Mouse (Mus musculus): ENCODE measurements around the gene Mchr1. TPM values are rescaled to one million over a fixed set of nuclear protein-coding genes. Genes with fewer than 3 reads are reported as not detected.
"Not testable (repeated sequence)": the region's sequence is repeated elsewhere in the genome, so short reads cannot be mapped to it uniquely, and the experiment has no call there.

Gene Mchr1
- polyA plus RNA-seq, 1 experiment from 2014 or later = 3.3 TPM

DNA sequence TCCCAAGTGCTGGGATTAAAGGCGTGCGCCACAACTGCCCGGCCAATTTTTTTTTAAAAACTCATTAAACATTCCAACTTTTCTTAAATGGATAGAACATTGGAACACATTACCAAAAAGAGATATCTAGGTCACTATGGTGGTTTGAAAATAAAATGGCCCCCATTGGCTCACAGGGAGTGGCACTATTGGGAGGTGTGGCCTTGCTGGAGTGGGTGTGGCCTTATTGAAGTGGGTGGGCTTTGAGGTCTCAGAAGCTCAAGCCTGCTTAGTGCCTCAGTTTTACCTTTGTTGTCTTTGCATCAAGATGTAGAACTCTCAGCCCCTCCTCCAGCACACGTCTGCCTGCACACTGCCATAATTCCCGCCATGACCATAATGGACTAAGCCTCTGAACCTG lies 32.8 kb upstream of the Mchr1 start:
- Histone ChIP-seq H3K4me2 (replicated peaks; ENCODE audit: low read depth, low read length) (no peak overlapping the region), H3K27ac (ENCODE audit: low read length) (no peak overlapping the region), H3K9me3 (ENCODE audit: low read length) (no peaks in the 10 kb centered on the region), H3K36me3 (ENCODE audit: insufficient read depth, low read length) (no peaks in the 10 kb centered on the region), H3K4me3 (ENCODE audit: low read depth, low read length) (no peak overlapping the region), H3K9ac (replicated peaks; ENCODE audit: low read depth) (no peak overlapping the region), H3K27me3 (replicated peaks; ENCODE audit: insufficient read depth, low read length) (no peaks in the 10 kb centered on the region), H3K4me1 (ENCODE audit: insufficient read depth, low read depth, low read length) (no peaks in the 10 kb centered on the region)
- ATAC-seq = no peak
- 91% methylated on average over 5 of the region's 5 CpGs for WGBS
- DNase-seq (ENCODE audit: low spot score) = no peak
- TF ChIP-seq EP300 (IDR thresholded peaks at IDR 0.05) (no peak), CTCF (IDR thresholded peaks at IDR 0.05) (no peak)

DNA sequence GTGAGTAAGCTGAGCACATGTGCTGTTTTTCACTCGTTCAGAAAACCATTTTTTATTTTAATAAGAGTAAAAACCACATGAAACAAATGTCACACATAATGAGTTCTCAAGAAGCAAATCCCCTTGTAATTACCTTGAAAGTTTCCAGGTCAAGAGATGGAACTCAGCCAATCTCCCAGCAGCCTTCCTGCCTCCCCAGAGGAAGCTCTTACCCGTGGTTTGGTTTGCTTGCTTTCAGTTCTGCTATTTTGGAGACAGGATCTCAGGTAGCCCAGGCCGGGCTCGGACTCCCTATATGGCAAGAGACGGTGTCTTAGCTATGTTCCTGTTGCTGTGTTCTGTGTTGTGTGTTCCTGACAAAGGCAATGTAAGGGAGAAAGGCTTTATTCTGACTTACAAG lies 24.8 kb upstream of the Mchr1 start:
- no peaks in the 10 kb centered on the region for H3K36me3 ChIP-seq (ENCODE audit: insufficient read depth, low read length)
- H3K4me3 ChIP-seq (ENCODE audit: low read depth, low read length) = no peak overlapping the region
- H3K9ac ChIP-seq (replicated peaks; ENCODE audit: low read depth) = no peak overlapping the region
- no peaks in the 10 kb centered on the region for H3K4me1 ChIP-seq (ENCODE audit: insufficient read depth, low read depth, low read length)
- H3K27me3 ChIP-seq (replicated peaks; ENCODE audit: insufficient read depth, low read length) = no peaks in the 10 kb centered on the region
- H3K4me2 ChIP-seq (replicated peaks; ENCODE audit: low read depth, low read length) = no peak overlapping the region
- WGBS = 58% methylated on average over 5 of the region's 5 CpGs
- no peak overlapping the region for H3K27ac ChIP-seq (ENCODE audit: low read length)
- TF ChIP-seq CTCF (IDR thresholded peaks at IDR 0.05) (no peak), EP300 (IDR thresholded peaks at IDR 0.05) (no peak)
- no peaks in the 10 kb centered on the region for H3K9me3 ChIP-seq (ENCODE audit: low read length)
- ATAC-seq (no peak), DNase-seq (ENCODE audit: low spot score) (no peak)

DNA sequence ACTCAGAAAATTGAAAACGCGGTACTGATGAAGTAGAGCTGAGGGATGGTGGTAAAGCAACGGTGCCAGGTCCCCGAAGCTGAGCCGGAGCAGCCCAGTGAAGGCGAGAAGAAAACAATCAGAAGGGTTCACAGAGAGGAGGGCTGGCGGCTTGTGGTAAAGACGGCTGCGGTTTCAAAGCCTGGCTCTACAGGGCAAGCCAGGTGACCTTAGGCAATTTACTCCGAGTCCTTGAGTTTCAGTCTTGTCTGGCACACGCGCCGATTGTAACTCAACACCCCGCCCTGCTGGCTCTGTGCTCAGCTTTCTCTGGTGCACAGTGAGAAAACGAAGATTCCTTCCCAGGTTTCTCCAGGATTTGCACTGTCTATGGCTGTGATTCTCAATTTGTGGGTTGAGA lies 22.3 kb upstream of the Mchr1 start:
- no peaks in the 10 kb centered on the region for H3K27me3 ChIP-seq (replicated peaks; ENCODE audit: insufficient read depth, low read length)
- ATAC-seq (peak; percentile 28; the same call in 1 of the 2 replicates), DNase-seq (ENCODE audit: low spot score) (peak; percentile 40)
- H3K4me2 ChIP-seq (replicated peaks; ENCODE audit: low read depth, low read length) = 0 out of 2 replicates have a peak overlapping the region, but pooled peaks have one; percentile 19
- no peaks in the 10 kb centered on the region for H3K9me3 ChIP-seq (ENCODE audit: low read length)
- no peaks in the 10 kb centered on the region for H3K4me1 ChIP-seq (ENCODE audit: insufficient read depth, low read depth, low read length)
- H3K36me3 ChIP-seq (ENCODE audit: insufficient read depth, low read length) = no peaks in the 10 kb centered on the region
- H3K9ac ChIP-seq (replicated peaks; ENCODE audit: low read depth) = no peak overlapping the region
- 28% methylated on average over 15 of the region's 15 CpGs for WGBS
- TF ChIP-seq CTCF (IDR thresholded peaks at IDR 0.05) = no peak
- no peak for TF ChIP-seq EP300 (IDR thresholded peaks at IDR 0.05)
- no peak overlapping the region for H3K4me3 ChIP-seq (ENCODE audit: low read depth, low read length)
- no peak overlapping the region for H3K27ac ChIP-seq (ENCODE audit: low read length)

DNA sequence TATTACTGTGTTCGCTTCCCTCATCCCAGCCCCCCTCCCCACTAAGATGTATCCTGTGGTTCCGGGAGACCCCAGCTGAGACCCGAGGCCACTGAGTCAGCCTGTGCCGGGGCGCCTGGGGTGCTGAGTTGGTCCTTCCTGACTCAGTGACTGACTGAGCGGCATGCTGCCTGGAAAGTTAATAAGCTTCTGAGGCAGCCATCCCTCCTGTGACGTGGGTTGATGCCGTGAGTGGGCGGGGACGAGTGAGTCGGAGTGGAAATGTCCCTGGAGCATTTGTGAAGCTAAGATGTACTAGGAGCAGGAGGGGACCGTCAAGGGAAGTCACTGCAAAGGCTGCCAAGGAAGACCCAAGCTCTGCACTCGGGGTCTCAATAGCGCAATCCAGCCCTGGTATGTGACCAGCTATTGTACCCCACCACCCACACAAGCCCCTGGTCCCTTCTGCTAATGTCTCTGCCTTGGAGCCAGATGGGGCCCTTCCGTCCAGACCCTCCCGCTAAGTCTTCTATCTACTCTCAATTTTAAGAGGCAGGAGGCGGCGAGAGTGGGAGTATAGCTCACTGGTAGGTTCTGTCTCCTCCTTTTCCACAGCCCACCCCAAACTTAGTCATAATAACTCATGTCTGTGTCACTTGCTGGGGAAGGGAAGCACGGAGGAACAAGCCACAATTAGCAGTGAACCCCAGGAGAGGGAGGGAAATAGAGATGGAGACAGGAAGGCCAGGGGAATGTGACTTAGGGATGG lies 18.2 kb upstream of the Mchr1 start:
- Histone ChIP-seq H3K4me3 (ENCODE audit: low read depth, low read length) (no peak overlapping the region), H3K36me3 (ENCODE audit: insufficient read depth, low read length) (no peaks in the 10 kb centered on the region), H3K27me3 (replicated peaks; ENCODE audit: insufficient read depth, low read length) (no peaks in the 10 kb centered on the region), H3K9ac (replicated peaks; ENCODE audit: low read depth) (no peak overlapping the region), H3K4me2 (replicated peaks; ENCODE audit: low read depth, low read length) (no peak overlapping the region), H3K4me1 (ENCODE audit: insufficient read depth, low read depth, low read length) (no peaks in the 10 kb centered on the region), H3K9me3 (ENCODE audit: low read length) (no peaks in the 10 kb centered on the region), H3K27ac (ENCODE audit: low read length) (no peak overlapping the region)
- TF ChIP-seq CTCF (IDR thresholded peaks at IDR 0.05) = no peak
- ATAC-seq = no peak
- DNase-seq (ENCODE audit: low spot score) = no peak
- 78% methylated on average over 19 of the region's 19 CpGs for WGBS

DNA sequence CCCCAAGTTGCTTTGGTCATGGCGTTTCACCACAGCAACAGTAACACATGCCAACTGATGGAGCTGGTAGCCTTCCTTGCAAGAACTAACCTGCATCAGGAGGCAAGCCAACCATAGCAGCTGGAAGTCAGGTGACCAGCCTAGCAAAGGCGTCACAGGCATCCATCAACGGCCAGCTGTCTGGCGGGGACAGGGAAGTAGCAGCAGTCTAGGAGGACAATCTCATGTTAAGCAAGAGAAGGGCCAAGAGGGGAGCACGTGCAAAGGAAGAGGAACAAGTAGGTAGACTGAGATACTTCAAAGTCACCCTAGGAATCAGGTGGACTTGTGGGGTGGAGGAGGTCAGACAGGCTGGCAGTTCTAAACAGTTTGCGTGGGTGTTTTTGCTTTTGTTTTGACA lies 16.2 kb upstream of the Mchr1 start:
- H3K27ac ChIP-seq (ENCODE audit: low read length) = no peak overlapping the region
- WGBS = 47% methylated on average over 6 of the region's 6 CpGs

DNA sequence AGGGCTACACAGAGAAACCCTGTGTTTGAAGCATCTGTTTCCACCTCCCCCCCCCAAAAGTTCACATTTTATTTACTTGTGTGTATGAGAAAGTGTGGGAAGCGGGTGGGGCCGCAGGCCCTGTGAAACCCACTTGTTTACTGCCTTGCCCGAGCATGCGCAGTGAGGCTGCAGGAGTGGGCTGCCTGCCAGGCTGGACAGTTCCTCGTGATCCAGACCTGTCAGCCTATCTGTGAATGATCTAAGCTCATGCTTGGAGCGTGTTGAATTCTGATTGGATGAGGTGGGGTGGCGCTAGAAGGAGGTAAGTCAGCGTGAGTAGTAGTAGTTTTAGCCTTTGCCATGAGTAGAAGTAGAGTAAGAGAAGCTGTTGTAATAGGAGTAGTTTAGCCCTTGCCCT lies 15.2 kb upstream of the Mchr1 start:
- H3K9me3 ChIP-seq (ENCODE audit: low read length); H3K27me3 ChIP-seq (replicated peaks; ENCODE audit: insufficient read depth, low read length); DNase-seq (ENCODE audit: low spot score); ATAC-seq; H3K4me3 ChIP-seq (ENCODE audit: low read depth, low read length); H3K36me3 ChIP-seq (ENCODE audit: insufficient read depth, low read length); H3K4me1 ChIP-seq (ENCODE audit: insufficient read depth, low read depth, low read length); H3K27ac ChIP-seq (ENCODE audit: low read length); H3K9ac ChIP-seq (replicated peaks; ENCODE audit: low read depth); H3K4me2 ChIP-seq (replicated peaks; ENCODE audit: low read depth, low read length): not testable (repeated sequence)
- WGBS = 57% methylated on average over 8 of the region's 8 CpGs

More for the DNA sequence above, 16.2 kb upstream of the Mchr1 start:
- Histone ChIP-seq H3K4me3 (ENCODE audit: low read depth, low read length) (no peak overlapping the region), H3K9me3 (ENCODE audit: low read length) (no peaks in the 10 kb centered on the region), H3K9ac (replicated peaks; ENCODE audit: low read depth) (no peak overlapping the region), H3K36me3 (ENCODE audit: insufficient read depth, low read length) (no peaks in the 10 kb centered on the region), H3K27me3 (replicated peaks; ENCODE audit: insufficient read depth, low read length) (no peaks in the 10 kb centered on the region), H3K4me2 (replicated peaks; ENCODE audit: low read depth, low read length) (no peak overlapping the region), H3K4me1 (ENCODE audit: insufficient read depth, low read depth, low read length) (no peaks in the 10 kb centered on the region)
- ATAC-seq (no peak), DNase-seq (ENCODE audit: low spot score) (peak; percentile 18)
- TF ChIP-seq CTCF (IDR thresholded peaks at IDR 0.05) = no peak
- TF ChIP-seq EP300 (IDR thresholded peaks at IDR 0.05) = no peak

DNA sequence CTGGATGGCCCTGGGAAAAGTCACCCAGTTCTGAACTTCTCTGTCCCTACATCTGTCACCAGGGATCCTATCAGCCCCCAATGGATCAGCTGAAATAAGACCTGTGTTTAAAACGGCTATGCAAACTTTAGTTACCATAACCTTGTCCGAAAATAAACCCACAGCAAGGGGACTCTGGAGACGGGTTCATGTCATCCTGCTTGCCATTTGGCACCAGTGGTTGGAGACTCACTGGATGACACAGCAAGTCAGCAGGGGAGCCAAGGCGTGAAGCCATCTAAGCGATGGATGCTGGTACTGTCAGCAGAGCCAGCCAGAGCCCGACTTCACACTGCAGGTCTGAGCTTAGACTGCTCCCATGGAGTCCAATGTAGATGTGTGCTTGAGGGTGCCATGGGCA lies 13.9 kb upstream of the Mchr1 start:
- Histone ChIP-seq H3K4me2 (replicated peaks; ENCODE audit: low read depth, low read length) (no peak overlapping the region), H3K4me3 (ENCODE audit: low read depth, low read length) (no peak overlapping the region), H3K9me3 (ENCODE audit: low read length) (no peaks in the 10 kb centered on the region), H3K36me3 (ENCODE audit: insufficient read depth, low read length) (no peaks in the 10 kb centered on the region), H3K4me1 (ENCODE audit: insufficient read depth, low read depth, low read length) (no peaks in the 10 kb centered on the region), H3K9ac (replicated peaks; ENCODE audit: low read depth) (no peak overlapping the region), H3K27ac (ENCODE audit: low read length) (no peak overlapping the region), H3K27me3 (replicated peaks; ENCODE audit: insufficient read depth, low read length) (no peaks in the 10 kb centered on the region)
- DNase-seq (ENCODE audit: low spot score) (no peak), ATAC-seq (no peak)
- 57% methylated on average over 6 of the region's 6 CpGs for WGBS
- TF ChIP-seq CTCF (IDR thresholded peaks at IDR 0.05) (no peak), EP300 (IDR thresholded peaks at IDR 0.05) (no peak)

All from lung, postnatal 0 days (tissue).